Mouse (Mus musculus) heart, postnatal 10 days (tissue): ENCODE data around the gene Tbc1d2b. TPM values are rescaled to one million over a fixed set of nuclear protein-coding genes. Genes with fewer than 3 reads are reported as not detected.
A peak's percentile ranks its signal among the peaks of the same experiment; 100 is the strongest.

Experiments used
- DNase-seq, 2 experiments: peaks; one replicate each; pipeline ENCODE4 v3.0.0; 2021
- intact Hi-C: fragments of 180-260 bp; cut with DNase I; formaldehyde crosslinking; loops from one replicate; pipeline ENCODE4 v1.15.1; 2025
- total RNA-seq, 2 experiments: library from RNA; stranded (reverse); gene quantifications; 2 replicates each; pipeline ENCODE4 v1.2.3; 2021

Gene Tbc1d2b
- total RNA-seq, 2 experiments from 2014 or later, result 16.8 to 21.6 TPM

DNA sequence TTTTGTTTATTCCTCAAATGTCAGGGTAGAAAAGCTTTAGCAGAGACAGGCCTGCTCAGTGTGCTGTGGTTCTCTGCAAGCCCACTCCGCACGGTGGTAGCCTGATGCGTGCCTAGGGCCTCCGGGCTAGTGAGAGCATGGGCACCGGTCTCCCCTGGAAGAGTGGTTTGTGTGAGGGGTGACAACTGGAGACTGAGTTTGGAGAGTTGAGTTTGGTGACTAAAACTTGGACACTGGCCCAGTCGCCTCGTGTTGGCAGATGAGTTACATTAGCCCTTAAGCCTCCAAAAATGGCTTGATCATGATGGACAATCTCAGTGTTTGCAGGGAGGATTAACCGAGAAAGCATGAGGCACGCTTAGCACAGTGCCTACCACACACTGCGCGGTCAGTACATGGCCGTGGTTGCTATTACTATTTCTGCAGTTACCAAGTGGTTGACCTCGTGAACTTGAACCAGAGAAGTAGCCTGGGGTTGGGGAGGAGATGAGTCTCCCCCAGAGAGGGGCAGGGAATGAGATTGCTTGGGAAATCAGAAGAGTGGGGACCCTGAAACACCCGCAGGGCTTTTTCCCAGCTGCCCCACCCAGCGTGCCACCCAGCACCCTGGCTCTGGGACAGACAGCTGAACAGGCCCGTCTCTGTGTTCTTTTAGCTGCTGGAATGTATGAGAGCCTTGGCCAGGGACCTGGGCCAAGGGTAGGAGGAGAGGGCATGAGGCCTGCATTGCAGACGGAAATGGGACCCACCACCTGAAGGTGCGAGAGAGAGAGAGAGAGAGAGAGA is 87.8 kb downstream of the Tbc1d2b start:
- peak in 1 of 2 experiments; percentile 63 for DNase-seq
- intact Hi-C loops, result no loop called here

DNA sequence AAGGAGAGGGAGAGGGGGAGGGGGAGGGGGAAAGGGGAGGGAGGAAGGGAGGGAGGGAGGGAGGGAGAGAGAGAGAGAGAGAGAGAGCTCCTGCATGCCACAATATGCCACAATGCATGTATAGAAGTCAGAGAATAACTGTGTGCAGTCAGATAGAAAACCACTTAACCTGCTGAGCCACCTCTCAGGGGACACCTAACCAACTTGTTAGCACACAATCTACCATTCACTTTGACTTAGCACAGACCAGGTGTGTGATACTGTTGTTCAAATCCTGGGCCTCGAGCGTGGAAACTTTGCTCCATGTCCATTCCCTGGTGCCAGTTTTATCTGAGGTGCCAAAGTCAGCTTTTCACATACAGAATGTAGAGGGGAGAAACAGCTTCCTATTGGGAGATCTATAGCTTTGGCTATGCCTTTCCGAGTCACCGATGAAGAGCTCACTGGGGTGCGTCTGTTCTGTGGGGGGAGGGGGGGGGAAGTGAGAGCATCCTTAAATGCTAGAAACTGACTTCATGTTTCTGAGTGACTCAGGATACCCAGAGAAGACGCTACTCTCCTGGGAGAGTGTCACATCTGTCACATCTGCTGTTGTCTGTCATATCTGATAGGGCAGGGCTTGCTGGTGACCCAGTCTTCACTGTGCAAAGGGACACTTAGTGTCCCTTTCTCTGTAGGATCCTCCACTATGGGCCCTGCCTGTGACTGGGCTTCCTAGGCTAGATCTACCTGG is 88.8 kb downstream of the Tbc1d2b start:
- no peak for DNase-seq
- intact Hi-C loops, result no loop called here

- intact Hi-C loops, result no loop called here
- DNase-seq, result no peak
These were observed 91.2 kb downstream of the Tbc1d2b start for GRCm38 (mm10) chr9:90179409-90179808.

- DNase-seq, result no peak
- intact Hi-C loops, result no loop called here
These were observed 97.3 kb downstream of the Tbc1d2b start for GRCm38 (mm10) chr9:90173330-90173729.

DNA sequence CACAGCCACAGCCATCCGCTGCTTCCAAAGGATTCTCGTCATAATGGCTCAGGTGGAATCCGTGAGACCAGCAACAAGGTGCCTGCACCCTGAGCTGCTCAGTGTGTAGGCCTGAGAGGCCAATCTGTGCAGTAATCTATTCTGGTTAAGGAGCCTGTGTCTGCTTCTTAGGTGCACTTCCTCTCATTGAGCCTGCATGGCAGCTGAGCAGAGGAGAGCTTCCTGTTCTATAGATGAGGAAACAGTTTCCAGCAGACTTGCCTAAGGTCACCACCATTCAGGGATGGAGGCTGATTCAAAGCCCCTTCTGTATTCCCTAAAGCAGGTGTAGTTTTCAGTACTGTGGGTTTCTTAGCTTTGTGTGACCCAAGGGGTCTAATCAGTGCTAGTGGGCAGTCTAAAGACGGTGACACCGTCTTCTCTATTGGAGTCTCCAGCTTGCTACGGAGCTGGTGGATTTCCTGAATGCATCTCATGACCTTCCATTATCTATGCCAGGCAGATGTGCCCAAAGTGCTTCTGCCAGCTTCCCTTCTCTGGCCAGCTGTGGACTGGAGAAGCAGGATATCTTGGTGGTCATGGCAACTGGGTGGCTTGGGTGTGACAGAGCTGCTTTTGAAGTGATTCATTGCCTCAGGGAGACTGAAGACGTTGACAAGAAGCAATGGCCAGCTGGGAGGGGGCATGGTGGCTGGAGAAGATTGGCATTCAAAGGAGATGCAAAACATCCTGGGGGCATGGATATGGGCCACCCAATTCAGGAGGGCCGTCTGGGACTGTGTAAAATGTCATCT is 97.9 kb downstream of the Tbc1d2b start:
- intact Hi-C loops, result no loop called here
- no peak for DNase-seq

DNA sequence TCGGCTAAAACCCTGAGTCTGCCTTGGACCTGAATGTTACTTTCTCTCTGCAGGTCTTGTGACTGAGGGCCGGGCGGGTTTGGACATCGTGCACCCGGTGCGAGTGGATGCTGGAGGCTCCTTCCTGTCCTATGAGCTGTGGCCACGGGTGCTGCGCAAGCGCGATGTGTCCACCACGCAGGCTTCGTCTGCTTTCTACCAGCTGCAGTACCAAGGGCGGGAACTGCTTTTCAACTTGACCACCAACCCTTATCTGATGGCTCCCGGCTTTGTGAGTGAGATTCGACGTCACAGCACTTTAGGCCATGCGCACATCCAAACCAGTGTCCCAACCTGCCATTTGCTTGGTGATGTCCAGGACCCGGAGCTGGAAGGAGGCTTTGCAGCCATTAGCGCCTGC is 99.2 kb downstream of the Tbc1d2b start:
- DNase-seq, result no peak
- intact Hi-C loops, result no loop called here

DNA sequence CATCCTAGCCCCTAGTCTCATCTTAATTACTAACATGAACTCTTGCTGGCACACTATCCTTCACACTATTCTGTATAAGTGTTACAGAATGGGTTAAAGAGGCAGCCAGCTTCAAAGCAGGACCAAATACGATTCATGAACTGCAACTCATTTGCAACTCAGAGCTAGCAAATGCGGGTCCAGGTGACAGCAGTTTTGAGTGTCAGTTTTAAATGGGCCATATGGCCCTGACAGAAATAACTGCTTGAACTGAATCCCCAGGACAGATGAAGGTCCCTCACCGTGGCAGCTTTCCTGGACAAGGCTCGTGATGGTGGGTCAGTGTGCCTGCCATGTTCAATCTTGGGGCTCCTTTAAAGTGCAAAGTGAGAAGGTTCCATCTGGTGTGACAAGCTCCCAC is 100.6 kb downstream of the Tbc1d2b start:
- intact Hi-C loops, result no loop called here
- DNase-seq, result peak in 1 of 2 experiments; percentile 34

- peak; percentile 71 to 78 for DNase-seq
- intact Hi-C loops, result no loop called here
These were observed 104.0 kb downstream of the Tbc1d2b start for GRCm38 (mm10) chr9:90166615-90167014.

GRCm38 (mm10) chr9:90165590-90165989 is 105.0 kb downstream of the Tbc1d2b start:
- intact Hi-C loops, result no loop called here
- DNase-seq, result no peak

GRCm38 (mm10) chr9:90164670-90165453 is 105.7 kb downstream of the Tbc1d2b start:
- peak; percentile 65 to 76 for DNase-seq
- intact Hi-C loops, result no loop called here

GRCm38 (mm10) chr9:90163749-90164095 is 106.9 kb downstream of the Tbc1d2b start:
- peak; percentile 84 to 85 for DNase-seq
- intact Hi-C loops, result loop anchor here (2.0 kb wide), 2 partner anchors 35 to 37 kb away; no protein-coding TSS in a partner anchor

- DNase-seq, result peak; percentile 70 to 77
- intact Hi-C loops, result loop anchor here (2.0 kb wide), 2 partner anchors 36 kb away; no protein-coding TSS in a partner anchor
These were observed 107.5 kb downstream of the Tbc1d2b start, which contains the start of gene Adamts7 for GRCm38 (mm10) chr9:90162926-90163748. Gene Adamts7 (plus strand): TSS chr9:90163069.

DNA sequence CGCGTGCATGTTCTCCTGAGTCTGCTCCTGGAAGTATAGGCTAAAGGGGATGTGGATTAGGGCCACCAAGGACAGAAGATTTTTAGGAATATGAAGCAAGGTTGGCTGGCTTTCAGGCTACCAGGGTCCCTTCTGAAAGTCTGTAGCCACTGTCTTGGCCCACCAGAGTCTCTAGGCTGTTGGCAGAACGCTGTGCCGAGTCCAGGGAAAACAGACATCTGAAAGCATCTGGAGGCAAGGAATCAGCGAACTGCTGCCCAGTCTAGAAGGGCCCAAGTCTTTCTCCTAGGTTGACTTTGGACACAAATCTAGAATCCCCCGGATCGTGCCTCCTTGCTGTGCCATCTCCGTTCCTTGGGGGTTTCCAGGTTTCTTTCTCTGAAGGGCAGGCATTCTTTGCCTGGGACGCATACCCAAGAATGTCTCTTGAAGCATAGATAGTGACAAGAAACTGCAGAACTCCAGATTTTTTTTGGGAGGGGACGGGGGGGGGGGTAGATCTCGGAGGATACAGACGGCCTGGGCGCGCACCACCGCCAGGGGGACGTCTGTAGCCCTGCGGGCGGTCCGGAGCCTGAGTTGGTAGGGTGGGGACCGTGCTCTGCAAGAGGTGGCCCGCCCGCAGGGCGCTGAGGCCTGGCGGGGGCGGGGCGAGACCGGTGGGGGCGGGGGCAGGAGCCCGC is 108.2 kb downstream of the Tbc1d2b start:
- DNase-seq, result peak; percentile 77 to 79
- intact Hi-C loops, result loop anchor here (2.0 kb wide), 2 partner anchors 36 kb away; no protein-coding TSS in a partner anchor

Other genes starting within 250 kb of the Tbc1d2b start
- 10 to 100 TPM; 42.1 to 46.6 TPM for gene Ctsh, start 216.7 kb downstream of the Tbc1d2b start, total RNA-seq
- gene Morf4l1, start 156.0 kb downstream of the Tbc1d2b start, total RNA-seq, result 100 to 1,000 TPM; 292 to 311 TPM
- gene Adamts7, start 107.7 kb downstream of the Tbc1d2b start, total RNA-seq, result 10 to 100 TPM; 21.8 to 24.0 TPM